Mouse (Mus musculus) embryo, embryonic 10 days (tissue): ENCODE measurements around the gene Tmem178b.
A peak's percentile ranks its signal among the peaks of the same experiment; 100 is the strongest.

ENCODE experiments used
- DNase-seq: peaks from one replicate; pipeline ENCODE4 v3.0.0-alpha.2; 2015; ENCODE audit warnings: low spot score

Gene Tmem178b

GRCm38 (mm10) chr6:39872901-39873591 is at the start of gene Tmem178b:
Gene Tmem178b (plus strand): TSS chr6:39873271.
- DNase-seq = peak; percentile 60

- DNase-seq = no peak
Measured at GRCm38 (mm10) chr6:39828736-39829135, 44.3 kb upstream of the Tmem178b start.

- DNase-seq = no peak
Measured at GRCm38 (mm10) chr6:39843698-39844342, 29.3 kb upstream of the Tmem178b start.

GRCm38 (mm10) chr6:39847538-39847937 is 25.5 kb upstream of the Tmem178b start:
- no peak for DNase-seq

DNA sequence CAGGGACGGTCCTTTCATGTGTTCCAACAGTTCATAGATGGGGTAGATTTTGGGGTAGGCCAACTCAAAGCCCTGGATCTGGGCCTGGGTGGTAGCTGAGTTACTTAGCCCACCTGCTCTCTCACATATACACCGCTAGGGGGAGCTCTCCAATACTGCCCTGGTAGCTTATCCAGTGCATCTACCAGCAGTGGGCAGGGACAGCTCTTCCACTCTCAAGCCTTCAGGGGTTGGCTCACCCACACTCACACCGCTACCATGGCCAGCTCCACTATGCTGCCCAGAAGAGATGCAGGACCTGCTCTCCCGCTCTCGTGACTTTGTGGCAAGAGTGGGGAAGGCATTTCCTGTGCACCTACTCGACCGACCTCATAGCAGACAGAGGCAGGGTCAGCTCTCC is 24.3 kb upstream of the Tmem178b start:
- peak; percentile 27 for DNase-seq

- no peak for DNase-seq
Measured at GRCm38 (mm10) chr6:39849667-39850066, 23.4 kb upstream of the Tmem178b start.

DNA sequence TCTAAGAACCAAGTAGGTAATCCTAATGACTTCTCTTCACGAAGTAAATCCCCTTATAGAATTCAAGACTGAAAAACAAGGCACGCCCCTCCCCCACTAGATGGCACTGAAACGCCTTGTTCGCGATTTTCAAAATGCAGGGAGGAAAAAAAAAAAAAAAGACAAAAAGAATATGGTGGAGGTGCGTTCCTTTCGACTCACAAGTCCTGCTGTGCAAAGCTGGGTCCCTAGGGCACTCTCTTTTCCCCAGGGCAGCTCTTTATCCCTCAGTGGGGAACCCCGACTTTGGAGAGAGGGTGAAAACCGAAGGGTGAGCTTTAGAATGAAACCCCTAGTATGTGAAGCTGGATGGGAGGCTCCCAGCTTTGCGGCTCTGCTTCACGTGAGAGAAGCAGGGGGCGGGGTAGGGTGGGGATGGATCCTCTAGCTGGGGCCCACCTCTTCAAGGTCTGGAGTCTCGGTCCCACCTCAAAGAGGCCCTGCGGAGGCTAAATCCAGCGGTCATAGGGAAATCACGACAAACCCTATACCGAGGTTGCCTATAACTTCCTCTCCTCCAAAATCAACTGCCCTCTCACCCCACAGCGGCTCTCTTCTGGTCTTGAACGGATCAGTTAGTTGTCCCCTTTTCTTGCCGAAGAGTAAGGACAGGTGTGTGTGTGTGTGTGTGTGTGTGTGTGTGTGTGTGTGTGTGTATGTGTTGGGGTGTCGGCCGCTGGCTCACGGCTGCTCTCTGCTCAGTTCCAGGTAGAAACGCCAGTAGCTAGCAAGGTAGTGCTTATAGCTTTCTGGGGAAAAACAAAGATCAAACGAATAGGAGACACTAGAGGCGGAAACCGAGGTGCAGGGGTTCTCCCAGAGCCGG is 2.6 kb upstream of the Tmem178b start:
- DNase-seq = peak; percentile 83

- peak; percentile 73 for DNase-seq
Measured at GRCm38 (mm10) chr6:39871381-39872305, 1.4 kb upstream of the Tmem178b start.

GRCm38 (mm10) chr6:39872306-39872900 is 668 bp upstream of the Tmem178b start:
- DNase-seq = peak; percentile 62

- DNase-seq = no peak
Measured at GRCm38 (mm10) chr6:39875186-39875585, 2.1 kb downstream of the Tmem178b start.

DNA sequence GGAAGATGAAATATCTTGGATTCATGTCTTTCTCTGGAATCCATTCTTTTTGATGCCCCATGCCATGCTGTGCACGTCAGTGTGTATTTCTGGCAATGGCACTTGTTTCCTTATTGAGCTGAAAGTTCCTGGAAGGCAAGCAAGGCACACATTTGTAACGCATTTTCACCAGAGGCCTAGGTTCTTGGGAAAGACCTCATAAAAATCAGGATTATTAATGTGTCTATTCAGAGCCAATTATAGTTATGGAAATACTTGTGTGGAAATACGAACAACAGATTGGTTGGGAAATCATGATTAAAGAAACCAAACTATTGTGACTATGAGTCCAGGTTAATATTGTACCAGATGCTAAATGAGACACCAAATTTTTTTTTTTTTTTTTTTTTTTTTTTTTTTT is 3.4 kb downstream of the Tmem178b start:
- no peak for DNase-seq

DNA sequence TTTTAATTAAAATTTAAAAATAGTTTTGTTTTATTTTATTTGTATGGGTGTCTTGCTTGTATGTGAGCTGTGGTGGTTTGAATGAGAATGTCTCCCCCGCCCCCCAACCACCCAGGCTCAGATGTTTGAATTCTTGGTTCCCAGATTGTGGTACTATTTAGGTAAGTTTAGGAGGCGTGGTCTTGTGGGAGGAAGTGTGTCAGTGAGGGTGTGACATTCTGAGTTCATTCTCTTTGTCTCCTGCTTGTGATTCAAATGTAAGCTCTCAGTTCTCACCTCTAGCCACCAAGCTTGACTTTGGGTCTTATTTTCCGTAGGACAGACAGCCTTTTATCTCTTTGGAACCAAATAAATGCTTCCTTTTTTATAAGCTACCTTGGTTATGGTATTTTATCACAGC is 17.7 kb downstream of the Tmem178b start:
- no peak for DNase-seq

GRCm38 (mm10) chr6:39896500-39896899 is 23.4 kb downstream of the Tmem178b start:
- DNase-seq = no peak

GRCm38 (mm10) chr6:39899231-39899630 is 26.2 kb downstream of the Tmem178b start:
- DNase-seq = peak; percentile 66

DNA sequence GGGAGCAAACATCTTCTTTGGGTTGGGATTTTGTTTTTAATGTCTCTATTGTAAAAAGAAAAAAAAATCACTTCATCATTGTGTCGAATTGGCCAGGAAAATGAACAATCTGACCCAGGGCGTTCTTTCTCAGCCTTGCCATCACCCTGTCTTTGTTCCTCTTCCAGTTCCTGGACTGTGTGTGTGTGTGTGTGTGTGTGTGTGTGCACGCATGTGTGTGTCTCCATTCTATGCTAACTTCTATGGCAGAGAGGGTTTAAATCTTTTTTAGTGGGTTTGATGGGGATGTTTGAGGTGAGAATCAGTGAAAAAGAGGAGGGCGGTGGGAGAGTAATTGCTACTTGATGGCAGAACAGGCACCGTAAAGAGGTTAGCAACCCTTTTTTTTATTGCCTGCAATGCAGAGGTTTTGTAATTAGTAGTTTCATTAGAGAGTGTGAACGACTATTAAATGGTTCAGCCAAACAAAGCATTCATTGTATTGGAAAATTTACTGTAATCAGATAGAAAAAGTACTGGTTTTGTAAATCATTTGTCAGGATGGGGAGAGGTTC is 30.2 kb downstream of the Tmem178b start:
- DNase-seq = no peak

DNA sequence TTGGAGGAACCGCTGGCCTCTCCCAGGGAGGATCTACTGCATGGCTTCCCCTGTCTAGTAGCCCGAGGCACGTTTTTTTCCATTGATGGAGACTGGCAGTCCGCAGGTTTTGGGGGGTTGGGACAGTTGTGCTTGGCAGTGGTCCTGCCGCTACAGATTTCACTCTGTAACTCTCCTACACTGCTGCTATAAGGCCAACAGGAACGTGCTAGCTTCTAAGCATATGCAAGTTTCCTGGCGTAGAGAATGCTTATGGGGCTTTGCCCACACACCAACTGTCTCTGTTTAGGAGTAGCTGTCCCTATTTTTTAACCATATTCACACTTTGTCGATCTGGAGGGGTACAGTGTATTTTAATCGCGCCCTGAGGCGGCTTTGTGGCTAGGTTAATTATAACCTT is 30.8 kb downstream of the Tmem178b start:
- DNase-seq = no peak

DNA sequence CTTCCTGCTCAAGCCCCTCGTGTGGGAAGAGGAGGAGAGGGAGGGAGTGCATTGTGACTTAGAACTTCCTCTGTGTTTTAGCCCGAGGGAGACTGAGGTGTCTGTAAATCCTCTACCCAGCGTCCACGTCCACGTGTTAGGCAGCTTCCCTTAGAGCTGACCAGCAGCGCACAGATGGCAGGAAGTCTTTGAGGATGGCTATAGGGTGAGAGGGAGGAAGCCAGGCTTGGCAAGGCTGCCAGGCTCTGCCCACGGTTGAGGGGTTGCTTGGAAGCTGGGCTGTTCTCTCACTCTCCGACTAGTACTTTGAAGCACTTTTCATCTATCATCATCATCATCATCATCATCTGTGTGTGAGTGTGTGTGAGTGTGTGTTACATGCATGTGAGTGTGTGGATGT is 41.9 kb downstream of the Tmem178b start:
- no peak for DNase-seq

DNA sequence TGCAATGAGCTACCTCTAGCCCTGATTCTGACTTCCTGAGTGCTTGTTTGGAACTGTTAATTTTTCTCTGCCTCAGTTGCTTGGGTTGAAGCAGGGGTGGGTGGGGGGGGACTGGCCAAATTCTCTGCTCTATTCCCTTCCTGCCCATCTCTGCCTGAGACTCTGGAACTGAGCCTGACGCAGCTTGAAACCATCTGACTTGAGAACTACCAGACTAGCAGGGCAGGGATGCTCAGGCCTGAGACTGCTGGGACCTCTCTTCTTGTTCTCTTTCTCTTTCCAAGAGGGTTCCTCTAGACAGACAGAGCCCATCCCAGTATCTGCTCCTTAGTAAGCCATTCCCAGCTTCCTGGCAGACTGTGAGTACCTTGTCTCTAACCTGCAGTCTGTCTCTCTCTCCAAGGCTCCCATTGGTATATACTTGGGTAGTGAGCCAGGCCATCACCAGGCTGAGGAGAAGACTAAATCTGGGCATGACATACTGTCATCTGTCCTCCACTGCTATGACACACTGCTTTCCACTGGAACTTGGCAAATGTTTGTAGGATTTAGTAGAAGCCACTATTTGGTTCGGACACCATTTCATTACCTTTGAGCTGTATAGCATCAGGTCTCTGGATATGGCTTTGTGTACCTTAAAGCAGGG is 42.7 kb downstream of the Tmem178b start:
- DNase-seq = no peak

DNA sequence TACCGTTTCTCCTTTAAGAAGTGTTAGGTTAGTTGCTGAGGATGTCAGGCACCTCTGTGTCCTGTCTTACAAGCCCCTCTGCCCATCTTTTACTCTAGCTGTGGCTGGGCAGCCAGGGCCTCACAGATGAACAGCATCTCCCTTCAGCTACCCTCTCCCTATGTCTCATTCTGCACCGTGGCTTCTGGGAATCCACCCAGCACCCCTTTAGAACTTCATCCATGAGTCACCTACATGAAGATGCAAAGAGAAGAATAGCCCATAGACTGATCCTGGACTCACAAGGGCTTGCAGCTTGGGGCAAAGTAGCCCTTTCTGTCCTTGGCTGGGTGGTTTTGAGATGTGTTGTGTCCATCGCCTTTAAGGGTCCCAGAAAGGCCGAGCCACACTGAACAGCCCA is 43.4 kb downstream of the Tmem178b start:
- DNase-seq = no peak

DNA sequence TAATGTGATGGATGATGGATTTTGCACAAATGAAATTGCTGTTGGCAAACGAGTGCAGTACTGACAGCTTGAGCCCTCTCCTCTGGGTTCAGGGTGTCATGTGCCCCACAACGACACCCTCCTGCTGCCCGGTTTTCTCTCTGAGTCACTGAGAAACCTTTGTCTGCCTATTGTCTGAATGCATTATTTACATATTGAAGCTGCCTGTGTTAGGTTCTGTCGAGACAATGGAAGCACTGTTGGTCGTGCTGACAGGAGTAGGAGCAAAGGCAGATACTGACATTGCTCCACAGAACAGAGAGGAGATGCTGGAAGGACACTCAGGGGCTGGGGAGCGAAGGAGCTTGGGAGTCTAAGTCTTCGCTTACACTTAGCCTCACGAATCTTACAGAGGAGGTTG is 44.2 kb downstream of the Tmem178b start:
- peak; percentile 10 for DNase-seq

DNA sequence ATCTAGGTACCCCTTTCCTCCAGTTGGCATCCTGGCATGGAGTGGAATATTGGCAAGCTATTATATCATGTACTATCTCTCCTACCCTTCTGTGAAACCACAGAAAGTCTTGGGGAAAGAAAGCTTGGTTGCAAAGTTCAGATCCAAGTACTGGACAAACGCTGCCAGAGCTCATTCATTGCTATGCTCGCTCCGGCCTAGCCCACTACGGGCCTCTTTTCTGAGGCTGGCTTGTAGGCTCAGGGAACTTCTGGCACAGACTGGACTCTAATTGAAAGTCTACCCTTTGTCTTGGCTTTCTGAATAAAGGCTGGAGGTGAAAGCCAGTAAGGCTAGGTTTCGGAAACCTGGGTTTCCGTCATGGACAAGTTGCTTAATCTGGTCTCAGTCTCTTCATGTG is 44.7 kb downstream of the Tmem178b start:
- no peak for DNase-seq
